Mouse (Mus musculus): ENCODE measurements at regions not wholly inside any gene's neighbourhood (a gene's known extent, or its start where the extent isn't known, plus 50 kb on each side); places are given as distances from the start of the nearest gene placed in this dataset.

- no peak for DNase-seq (ENCODE audit: low spot score in 2 of 2)
- intact Hi-C loops (cut with DNase I): no loop called here
Measured at GRCm38 (mm10) chr3:144378524-144379225, 173.7 kb upstream of the Lmo4 start.

GRCm38 (mm10) chr3:144377626-144378523, 172.9 kb upstream of the Lmo4 start:
- intact Hi-C loops (cut with DNase I): no loop called here
- no peak for DNase-seq (ENCODE audit: low spot score in 2 of 2)

GRCm38 (mm10) chr3:144376463-144377402, 171.7 kb upstream of the Lmo4 start:
- intact Hi-C loops (cut with DNase I): no loop called here
- DNase-seq (ENCODE audit: low spot score in 2 of 2): no peak

- DNase-seq (ENCODE audit: low spot score in 2 of 2): no peak
- intact Hi-C loops (cut with DNase I): no loop called here
Measured at GRCm38 (mm10) chr3:144375725-144376412, 170.8 kb upstream of the Lmo4 start.

GRCm38 (mm10) chr3:144368300-144368699, 163.3 kb upstream of the Lmo4 start:
- no peak for DNase-seq (ENCODE audit: low spot score in 2 of 2)
- intact Hi-C loops (cut with DNase I): loop anchor here (5.0 kb wide), 1 partner anchor 46 kb away; no protein-coding TSS in a partner anchor

- intact Hi-C loops (cut with DNase I): loop anchor here (5.0 kb wide), 1 partner anchor 45 kb away; no protein-coding TSS in a partner anchor
Measured at GRCm38 (mm10) chr3:144367766-144368116, 162.7 kb upstream of the Lmo4 start.

GRCm38 (mm10) chr3:144366976-144367765, 162.2 kb upstream of the Lmo4 start:
- DNase-seq (ENCODE audit: low spot score in 2 of 2): peak; percentile 38 to 46
- intact Hi-C loops (cut with DNase I): loop anchor here (5.0 kb wide), 1 partner anchor 45 kb away; no protein-coding TSS in a partner anchor

More at GRCm38 (mm10) chr3:144367766-144368116, 162.7 kb upstream of the Lmo4 start:
- no peak for DNase-seq (ENCODE audit: low spot score in 2 of 2)

- intact Hi-C loops (cut with DNase I): loop anchor here (5.0 kb wide), 1 partner anchor 44 kb away; no protein-coding TSS in a partner anchor
Measured at GRCm38 (mm10) chr3:144365894-144366293, 160.9 kb upstream of the Lmo4 start.

GRCm38 (mm10) chr3:144362472-144362871, 157.5 kb upstream of the Lmo4 start:
- intact Hi-C loops (cut with DNase I): no loop called here
- peak in 1 of 2 experiments; percentile 48 for DNase-seq (ENCODE audit: low spot score in 2 of 2)

More at GRCm38 (mm10) chr3:144365894-144366293, 160.9 kb upstream of the Lmo4 start:
- no peak for DNase-seq (ENCODE audit: low spot score in 2 of 2)

- DNase-seq (ENCODE audit: low spot score in 2 of 2): no peak
- intact Hi-C loops (cut with DNase I): no loop called here
Measured at GRCm38 (mm10) chr3:144361203-144361978, 156.4 kb upstream of the Lmo4 start.

GRCm38 (mm10) chr3:144356948-144357295, 151.9 kb upstream of the Lmo4 start:
- no peak for DNase-seq (ENCODE audit: low spot score in 2 of 2)
- intact Hi-C loops (cut with DNase I): no loop called here

- no peak for DNase-seq (ENCODE audit: low spot score in 2 of 2)
- intact Hi-C loops (cut with DNase I): no loop called here
Measured at GRCm38 (mm10) chr3:144356103-144356947, 151.3 kb upstream of the Lmo4 start.

GRCm38 (mm10) chr3:144352559-144352958, 147.5 kb upstream of the Lmo4 start:
- intact Hi-C loops (cut with DNase I): no loop called here
- DNase-seq (ENCODE audit: low spot score in 2 of 2): no peak

- DNase-seq (ENCODE audit: low spot score in 2 of 2): peak in 1 of 2 experiments; percentile 23
- intact Hi-C loops (cut with DNase I): no loop called here
Measured at GRCm38 (mm10) chr3:144348431-144348830, 143.4 kb upstream of the Lmo4 start.

- DNase-seq (ENCODE audit: low spot score in 2 of 2): no peak
- intact Hi-C loops (cut with DNase I): no loop called here
Measured at GRCm38 (mm10) chr3:144335237-144335636, 130.2 kb upstream of the Lmo4 start.

- intact Hi-C loops (cut with DNase I): no loop called here
- no peak for DNase-seq (ENCODE audit: low spot score in 2 of 2)
Measured at GRCm38 (mm10) chr3:144334201-144334600, 129.2 kb upstream of the Lmo4 start.

Measured in left cerebral cortex, postnatal 14 days (tissue).